Mouse (Mus musculus) right cerebral cortex, postnatal 25 days (tissue): Measurements from ENCODE around the gene Ccdc88b.

ENCODE experiments used
- DNase-seq: peaks from one replicate; pipeline ENCODE4 v3.0.0; 2022

Gene Ccdc88b

DNA sequence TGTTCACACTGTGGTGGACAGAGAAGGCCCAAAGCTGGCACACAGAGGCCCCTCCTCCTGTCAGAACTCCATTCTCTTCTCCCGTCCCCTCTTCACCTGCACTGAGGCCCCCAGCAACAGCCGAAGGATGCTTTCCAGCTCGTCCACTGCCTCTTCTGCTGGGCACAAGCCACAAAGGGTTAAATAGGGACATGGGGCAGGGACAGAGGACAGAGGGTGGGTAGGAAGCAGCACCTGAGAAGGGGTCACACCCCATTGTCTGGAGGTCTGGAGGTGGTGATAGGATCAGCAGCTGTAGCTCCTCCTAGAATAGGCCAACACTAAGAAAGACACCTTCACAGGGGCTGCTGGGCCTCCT, 1.0 kb downstream of the Ccdc88b start:
- DNase-seq: no peak

DNA sequence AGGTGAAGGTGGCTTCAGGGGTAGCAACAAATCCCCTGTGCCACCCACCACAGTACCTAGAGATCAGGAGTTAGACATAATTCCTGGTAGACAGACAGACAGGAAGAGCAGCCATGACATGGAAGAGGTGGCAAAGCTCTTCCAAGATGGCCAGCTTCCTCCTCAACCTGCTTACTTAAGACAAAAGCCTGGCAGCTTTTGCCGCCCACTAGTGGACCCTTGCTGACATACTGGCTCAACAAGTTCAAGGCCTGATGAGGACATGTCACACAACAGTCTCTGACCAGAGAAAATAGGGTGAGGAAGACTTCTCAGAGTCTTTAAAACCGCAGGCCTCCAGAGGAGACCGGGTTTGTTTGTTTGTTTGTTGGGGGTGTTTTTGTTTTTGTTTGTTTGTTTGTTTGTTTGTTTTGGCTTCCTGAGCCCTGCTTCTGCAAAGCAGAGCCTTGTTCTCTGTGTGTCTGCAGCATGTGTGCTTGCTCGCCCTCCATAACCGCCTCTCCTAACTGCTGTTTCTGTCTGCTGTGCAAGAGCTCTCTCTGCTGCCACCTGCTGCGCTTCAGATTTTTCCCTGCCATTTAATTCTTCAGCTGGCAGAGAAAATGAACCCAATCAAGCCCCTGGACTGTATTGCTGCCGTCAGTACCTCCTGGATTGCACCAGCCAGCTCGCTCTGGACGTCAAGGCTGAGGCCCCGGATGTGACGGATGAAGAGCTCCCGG, 1.6 kb downstream of the Ccdc88b start:
- DNase-seq: no peak

- DNase-seq: no peak
Observed at GRCm38 (mm10) chr19:6855225-6856031, 2.6 kb downstream of the Ccdc88b start.

- DNase-seq: no peak
Observed at GRCm38 (mm10) chr19:6854658-6855057, 3.4 kb downstream of the Ccdc88b start.

GRCm38 (mm10) chr19:6853903-6854302, 4.1 kb downstream of the Ccdc88b start:
- no peak for DNase-seq

DNA sequence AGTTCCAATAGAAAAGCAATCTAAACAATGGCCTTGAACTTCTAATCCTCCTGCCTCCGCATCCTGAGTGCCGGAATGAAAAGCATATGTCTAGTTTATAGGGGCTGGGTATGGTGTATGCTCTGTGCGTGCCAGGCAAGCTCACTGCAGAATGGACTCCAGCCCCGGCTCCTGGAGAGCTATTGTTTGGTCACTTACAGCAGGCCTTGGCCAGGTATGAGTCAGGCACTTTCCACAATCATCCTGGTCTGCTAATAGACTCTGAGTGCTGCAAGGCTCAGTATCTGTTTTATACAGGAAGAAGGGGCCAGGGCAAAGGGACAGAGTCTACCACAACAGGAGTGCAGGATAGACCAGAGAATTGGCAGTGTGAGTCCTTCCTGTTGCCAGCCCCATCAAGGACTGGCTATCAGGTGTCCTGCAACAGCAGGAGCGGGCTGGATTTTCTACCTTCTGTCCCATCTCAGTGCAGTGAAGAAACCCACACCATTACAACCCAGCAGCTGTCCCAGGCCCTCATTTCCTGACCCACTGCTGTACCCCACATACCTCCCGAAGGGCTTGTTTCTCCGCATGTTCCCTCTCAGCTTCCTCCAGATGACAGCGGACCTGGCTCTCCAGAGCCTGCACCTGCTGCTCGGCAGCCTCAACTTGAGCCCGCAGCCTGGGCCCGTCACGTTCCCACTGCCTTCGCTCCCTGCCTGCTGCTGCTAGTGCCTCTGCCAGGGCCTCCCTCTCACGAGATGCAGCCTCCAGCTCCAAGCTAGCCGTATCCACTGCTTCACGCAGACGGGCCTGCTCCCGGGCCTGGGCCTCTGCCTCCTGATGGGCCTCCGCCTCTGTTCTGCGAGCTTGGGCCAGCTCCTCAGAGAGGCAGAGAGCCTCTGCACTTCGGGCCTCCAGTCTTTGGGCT, 5.4 kb downstream of the Ccdc88b start:
- no peak for DNase-seq

- no peak for DNase-seq
Observed at GRCm38 (mm10) chr19:6851497-6851896, 6.5 kb downstream of the Ccdc88b start.

GRCm38 (mm10) chr19:6849506-6850068, 8.4 kb downstream of the Ccdc88b start:
- DNase-seq: no peak

- DNase-seq: no peak
Observed at GRCm38 (mm10) chr19:6847841-6848517, 10.0 kb downstream of the Ccdc88b start.

DNA sequence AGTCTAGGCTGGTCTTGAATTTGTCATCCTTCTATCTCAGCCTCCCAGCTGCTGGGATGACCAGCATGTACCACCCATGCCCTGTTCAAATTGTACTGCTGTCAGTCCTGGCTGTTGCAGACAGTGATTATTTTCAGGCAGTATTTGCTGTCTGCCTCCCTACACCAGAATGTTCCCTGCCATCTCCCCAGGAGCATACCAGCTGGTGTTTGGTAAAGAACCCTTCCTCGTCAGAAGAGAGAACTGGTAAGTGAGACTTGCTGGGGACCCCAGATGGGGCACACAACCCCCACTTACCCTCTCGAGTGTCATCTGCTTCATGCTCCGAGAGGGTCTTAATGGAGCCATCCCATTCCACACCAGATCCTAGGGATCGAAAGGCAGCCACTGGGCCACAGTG, 12.0 kb downstream of the Ccdc88b start:
- DNase-seq: no peak

DNA sequence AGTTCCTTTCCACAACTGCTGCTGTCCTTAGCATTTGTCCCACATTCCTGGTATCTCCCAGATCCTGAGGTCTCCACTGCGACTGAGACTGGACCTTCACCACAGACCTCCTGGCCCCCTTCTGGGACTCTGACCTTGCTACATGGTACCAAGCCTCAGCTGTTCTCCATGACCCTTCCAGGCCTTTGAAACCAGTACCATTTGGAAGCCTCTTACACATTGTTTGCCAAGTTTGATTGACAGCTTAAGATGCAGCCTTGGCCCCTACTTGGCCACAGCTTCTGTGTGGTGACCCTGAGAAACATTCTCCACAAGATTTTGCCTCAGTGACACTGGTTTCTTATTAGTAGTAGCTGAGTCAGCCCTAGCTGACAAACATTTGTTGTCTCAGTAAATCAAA, 15.7 kb downstream of the Ccdc88b start:
- DNase-seq: no peak

DNA sequence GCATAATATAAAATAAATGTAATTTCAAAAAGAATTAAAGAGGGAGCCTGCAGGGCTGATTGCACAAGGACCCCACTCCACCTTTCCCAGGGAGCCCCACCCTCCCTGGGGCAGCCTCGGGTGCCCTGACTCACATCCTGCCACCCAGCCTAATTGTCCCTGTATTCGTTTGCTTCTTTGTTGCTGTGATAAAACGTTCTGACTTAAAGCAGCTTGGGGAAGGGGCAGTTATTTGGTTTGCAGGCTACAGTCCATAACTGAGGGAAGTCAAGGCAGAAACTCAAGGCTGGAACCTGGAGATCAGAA, 16.8 kb downstream of the Ccdc88b start:
- DNase-seq: no peak

DNA sequence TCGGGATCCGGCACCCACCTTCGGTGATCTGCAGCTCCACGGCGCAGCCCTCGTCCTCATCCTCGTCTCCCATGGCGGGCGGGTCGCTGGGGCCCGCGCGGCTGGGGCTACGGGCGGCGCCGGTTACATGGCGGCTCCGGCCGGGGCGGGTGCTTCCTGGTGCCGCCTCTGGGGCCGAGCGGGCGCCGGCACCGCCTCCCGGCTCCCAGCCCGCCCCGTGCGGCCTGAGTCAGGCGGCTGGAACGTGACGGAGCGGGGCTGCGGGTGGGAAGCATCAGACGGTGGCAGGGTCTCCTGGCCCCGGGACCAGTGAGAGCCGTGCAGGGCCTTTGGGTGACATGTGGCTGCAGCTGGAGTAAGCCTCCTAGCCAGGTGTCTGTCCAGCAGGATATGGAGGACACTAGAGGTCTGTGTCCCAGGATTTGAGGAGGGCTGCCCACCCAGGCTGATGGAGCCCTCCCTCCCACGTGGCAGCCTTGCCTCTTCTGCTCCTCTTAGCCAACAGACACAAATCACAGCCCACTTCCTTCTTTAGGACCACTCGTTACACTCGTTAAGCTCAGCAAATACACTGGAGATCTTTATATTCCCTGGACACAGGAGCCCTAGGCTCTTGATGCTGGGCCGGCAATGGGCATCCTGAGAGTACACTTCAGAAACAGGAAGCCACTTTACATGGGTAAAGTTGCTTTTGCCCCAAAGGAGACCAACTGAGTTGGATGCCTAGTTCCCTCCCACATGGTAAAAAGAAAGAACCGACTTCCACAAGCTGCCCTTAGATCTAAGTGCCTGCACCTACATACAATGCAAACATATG, 17.3 kb downstream of the Ccdc88b start, which contains the start of gene Rps6ka4:
Rps6ka4 (minus strand) TSS at position 162 of the 817 bp plus-strand sequence.
- DNase-seq: peak; percentile 81

DNA sequence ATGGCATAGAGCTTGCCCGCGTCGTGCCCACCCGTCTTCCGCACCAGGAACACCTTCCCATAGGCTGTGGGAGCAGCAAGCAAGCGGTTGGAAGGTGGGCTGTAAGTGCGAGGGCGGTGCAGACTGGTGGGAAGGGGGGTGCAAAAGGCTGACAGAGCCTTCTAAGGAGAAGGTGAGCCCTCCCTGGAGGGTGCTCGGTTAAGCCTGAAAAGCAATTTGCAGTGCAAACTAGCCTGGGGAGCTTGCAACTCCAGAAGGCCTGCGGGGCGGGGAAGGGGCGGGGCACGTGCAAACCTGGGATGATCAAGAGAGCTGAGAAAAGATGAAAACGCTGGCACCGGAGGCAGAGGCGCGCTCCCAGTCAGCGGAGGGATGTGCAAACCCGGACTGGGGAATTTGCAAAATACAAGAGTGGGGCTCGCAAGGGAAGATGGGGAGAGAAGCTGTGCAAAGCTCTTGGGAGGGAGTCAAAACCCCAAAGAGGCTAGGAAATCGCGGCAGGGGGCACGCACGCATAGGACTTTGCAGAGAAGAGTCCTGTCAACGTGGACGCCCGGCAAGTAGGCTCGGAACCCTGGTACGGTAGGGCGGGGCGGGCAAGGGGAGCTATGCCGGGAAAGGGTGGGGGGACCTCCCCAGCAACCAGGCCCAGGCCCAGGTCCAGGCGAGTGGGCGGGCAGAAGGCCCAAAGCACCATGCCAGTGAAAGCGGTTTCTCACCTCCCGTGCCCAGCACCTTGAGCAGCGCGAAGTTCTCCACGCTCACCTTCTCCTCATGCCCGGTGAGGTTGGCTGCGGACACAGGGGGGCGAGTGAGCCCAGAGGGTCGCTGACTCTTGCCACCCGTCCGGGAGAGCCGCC, 18.2 kb downstream of the Ccdc88b start:
- DNase-seq: peak; percentile 69

DNA sequence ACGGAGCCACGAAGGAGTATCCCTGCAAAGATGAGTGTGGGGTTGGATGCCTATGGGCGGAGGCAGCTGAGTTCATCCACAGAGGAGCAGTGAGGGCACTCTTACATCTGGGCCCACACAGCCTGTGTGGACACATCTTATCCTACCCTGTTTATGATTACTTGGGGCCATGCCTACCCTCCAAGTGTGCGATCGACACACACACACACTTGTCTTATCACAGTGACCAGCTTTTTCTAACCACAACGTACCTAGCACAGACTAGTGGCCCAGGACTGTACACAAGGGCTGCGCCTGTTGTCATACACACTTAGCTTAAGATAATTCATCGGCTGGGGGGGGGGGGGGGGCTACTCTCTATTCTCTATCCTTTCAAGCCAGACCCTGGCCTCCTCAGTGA, 25.6 kb downstream of the Ccdc88b start:
- DNase-seq: no peak

DNA sequence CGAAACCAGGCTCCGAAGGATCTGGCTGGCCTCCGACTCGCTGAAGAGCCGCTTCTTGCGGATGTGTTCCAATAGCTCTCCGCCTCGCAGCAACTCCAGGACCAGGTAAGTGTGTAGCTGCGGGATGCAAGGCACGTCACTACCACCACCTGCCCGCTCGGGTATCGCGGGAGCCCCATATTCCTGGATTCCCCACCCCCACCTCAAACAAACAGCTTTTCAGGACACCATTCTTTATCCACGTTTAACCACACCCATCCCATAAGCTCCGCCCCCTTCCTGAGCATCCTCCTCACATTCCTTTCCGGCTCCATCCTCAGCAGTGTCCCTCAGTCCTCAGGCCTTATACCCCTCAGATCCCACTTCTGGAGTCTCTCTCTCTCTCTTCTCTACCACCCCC, 26.7 kb downstream of the Ccdc88b start:
- DNase-seq: no peak

DNA sequence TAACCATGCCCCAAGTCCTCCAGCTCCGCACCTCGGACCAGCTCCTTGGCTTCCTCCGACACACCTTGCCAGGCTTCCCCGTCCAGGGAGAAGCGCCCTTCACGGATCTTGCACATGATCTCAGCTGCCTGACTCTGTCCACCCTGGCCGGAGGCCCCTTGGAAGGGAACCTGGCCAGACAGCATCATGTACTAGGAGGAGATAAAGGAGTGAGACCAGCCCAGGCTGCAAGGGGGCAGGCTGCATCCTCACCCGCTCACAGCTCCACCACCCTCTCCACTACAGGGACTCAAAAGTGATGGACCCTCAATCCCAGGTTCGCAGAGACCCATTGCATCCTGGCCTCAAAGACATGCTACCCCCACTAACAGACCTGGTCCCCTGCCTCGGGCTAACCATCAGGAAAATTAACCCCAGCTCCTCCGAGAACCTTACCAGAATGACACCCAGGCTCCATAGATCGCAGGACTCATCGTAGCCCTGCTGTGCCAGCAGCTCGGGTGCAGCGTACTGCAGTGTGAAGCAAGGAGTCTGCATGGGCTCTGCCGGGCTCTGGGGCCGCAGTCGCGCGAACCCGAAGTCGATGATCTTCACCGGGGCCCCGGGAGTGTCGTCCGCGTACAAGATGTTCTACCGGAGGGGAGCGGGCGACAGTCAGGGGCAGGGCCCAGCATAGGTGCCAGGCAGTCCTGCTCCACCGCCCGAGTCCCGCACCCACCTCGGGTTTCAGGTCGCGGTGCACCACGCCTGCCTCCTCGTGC, 27.3 kb downstream of the Ccdc88b start:
- no peak for DNase-seq

- no peak for DNase-seq
Observed at GRCm38 (mm10) chr19:6829870-6830555, 28.0 kb downstream of the Ccdc88b start.

- no peak for DNase-seq
Observed at GRCm38 (mm10) chr19:6829069-6829468, 28.9 kb downstream of the Ccdc88b start.
